Mouse (Mus musculus): ENCODE data around the gene Iqcd. TPM values are rescaled to one million over a fixed set of nuclear protein-coding genes. Genes with fewer than 3 reads are reported as not detected.

Gene Iqcd
- polyA plus RNA-seq, 1 experiment from 2014 or later, result 1.1 TPM

GRCm38 (mm10) chr5:120652915-120653701 lies 64.3 kb downstream of the Iqcd start:
- no peaks in the 10 kb centered on the region for H3K9me3 ChIP-seq (replicated peaks; ENCODE audit: low read length)
- DNase-seq (ENCODE audit: low spot score) (no peak), ATAC-seq (replicated peaks; ENCODE audit: low FRiP score, low read depth) (no peak)
- TF ChIP-seq CTCF (IDR thresholded peaks at IDR 0.05; ENCODE audit: low read depth), result no peak
- no peak overlapping the region for H3K4me2 ChIP-seq (ENCODE audit: low read length)
- no peak overlapping the region for H3K4me3 ChIP-seq (replicated peaks; ENCODE audit: low read depth, low read length)
- 76% methylated on average over 27 of the region's 28 CpGs for WGBS
- H3K27ac ChIP-seq, result no peak overlapping the region
- no peak overlapping the region for H3K9ac ChIP-seq (ENCODE audit: low read depth, low read length)
- H3K36me3 ChIP-seq (ENCODE audit: insufficient read depth, low read length), result no peaks in the 10 kb centered on the region
- H3K27me3 ChIP-seq (ENCODE audit: insufficient read depth, low read length), result peaks cover 11% of the 10 kb centered on the region
- H3K4me1 ChIP-seq (replicated peaks; ENCODE audit: insufficient read depth, low read length), result peaks cover 6% of the 10 kb centered on the region

GRCm38 (mm10) chr5:120653873-120654272 lies 65.1 kb downstream of the Iqcd start:
- no peaks in the 10 kb centered on the region for H3K9me3 ChIP-seq (replicated peaks; ENCODE audit: low read length)
- no peaks in the 10 kb centered on the region for H3K36me3 ChIP-seq (ENCODE audit: insufficient read depth, low read length)
- ATAC-seq (replicated peaks; ENCODE audit: low FRiP score, low read depth) (no peak), DNase-seq (ENCODE audit: low spot score) (no peak)
- H3K4me3 ChIP-seq (replicated peaks; ENCODE audit: low read depth, low read length), result no peak overlapping the region
- H3K4me2 ChIP-seq (ENCODE audit: low read length), result no peak overlapping the region
- no peak overlapping the region for H3K9ac ChIP-seq (ENCODE audit: low read depth, low read length)
- no peak overlapping the region for H3K27ac ChIP-seq
- peaks cover 1% of the 10 kb centered on the region for H3K4me1 ChIP-seq (replicated peaks; ENCODE audit: insufficient read depth, low read length)
- 87% methylated on average over 2 of the region's 2 CpGs for WGBS
- peaks cover 11% of the 10 kb centered on the region for H3K27me3 ChIP-seq (ENCODE audit: insufficient read depth, low read length)
- TF ChIP-seq CTCF (IDR thresholded peaks at IDR 0.05; ENCODE audit: low read depth), result no peak

GRCm38 (mm10) chr5:120656281-120656751 lies 67.5 kb downstream of the Iqcd start:
- DNase-seq (ENCODE audit: low spot score) (no peak), ATAC-seq (replicated peaks; ENCODE audit: low FRiP score, low read depth) (no peak)
- H3K4me2 ChIP-seq (ENCODE audit: low read length), result no peak overlapping the region
- H3K36me3 ChIP-seq (ENCODE audit: insufficient read depth, low read length), result no peaks in the 10 kb centered on the region
- no peak for TF ChIP-seq CTCF (IDR thresholded peaks at IDR 0.05; ENCODE audit: low read depth)
- no peaks in the 10 kb centered on the region for H3K27me3 ChIP-seq (ENCODE audit: insufficient read depth, low read length)
- no peak overlapping the region for H3K4me3 ChIP-seq (replicated peaks; ENCODE audit: low read depth, low read length)
- H3K9me3 ChIP-seq (replicated peaks; ENCODE audit: low read length), result no peaks in the 10 kb centered on the region
- no peaks in the 10 kb centered on the region for H3K4me1 ChIP-seq (replicated peaks; ENCODE audit: insufficient read depth, low read length)
- no peak overlapping the region for H3K9ac ChIP-seq (ENCODE audit: low read depth, low read length)
- H3K27ac ChIP-seq, result no peak overlapping the region
- WGBS, result 86% methylated on average over 12 of the region's 12 CpGs

Other genes starting within 250 kb of the Iqcd start
- not detected in 2 replicates for gene Lhx5, start 157.3 kb upstream of the Iqcd start, polyA plus RNA-seq (2015; fragmentation: Nextera tagmentation; extraction: Ambion mirVana)
- gene Sdsl, start 116.2 kb upstream of the Iqcd start, polyA plus RNA-seq (2015; fragmentation: Nextera tagmentation; extraction: Ambion mirVana), result 12.0 and 13.3 TPM in 2 replicates
- gene Sds, start 112.5 kb upstream of the Iqcd start, polyA plus RNA-seq (2015; fragmentation: Nextera tagmentation; extraction: Ambion mirVana), result not detected in 2 replicates
- gene Plbd2, start 85.4 kb upstream of the Iqcd start, polyA plus RNA-seq (2015; fragmentation: Nextera tagmentation; extraction: Ambion mirVana), result 73.7 and 78.2 TPM in 2 replicates
- gene Slc8b1, start 77.8 kb upstream of the Iqcd start, polyA plus RNA-seq (2015; fragmentation: Nextera tagmentation; extraction: Ambion mirVana), result 9.5 and 9.8 TPM in 2 replicates
- 34.6 and 35.4 TPM in 2 replicates for gene Tpcn1, start 343 bp upstream of the Iqcd start, polyA plus RNA-seq (2015; fragmentation: Nextera tagmentation; extraction: Ambion mirVana)
- gene Rita1, start 23.6 kb downstream of the Iqcd start, polyA plus RNA-seq (2015; fragmentation: Nextera tagmentation; extraction: Ambion mirVana), result 14.3 and 16.3 TPM in 2 replicates
- gene Ddx54, start 23.7 kb downstream of the Iqcd start, polyA plus RNA-seq (2015; fragmentation: Nextera tagmentation; extraction: Ambion mirVana), result 34.8 and 38.6 TPM in 2 replicates
- not detected in 2 replicates for gene Cfap73, start 45.2 kb downstream of the Iqcd start, polyA plus RNA-seq (2015; fragmentation: Nextera tagmentation; extraction: Ambion mirVana)
- gene Rasal1, start 59.8 kb downstream of the Iqcd start, polyA plus RNA-seq (2015; fragmentation: Nextera tagmentation; extraction: Ambion mirVana), result 0.36 and 0.39 TPM in 2 replicates
- gene Dtx1, start 122.9 kb downstream of the Iqcd start, polyA plus RNA-seq (2015; fragmentation: Nextera tagmentation; extraction: Ambion mirVana), result 3.6 and 5.5 TPM in 2 replicates
- 0.64 and 0.87 TPM in 2 replicates for gene Oas2, start 160.8 kb downstream of the Iqcd start, polyA plus RNA-seq (2015; fragmentation: Nextera tagmentation; extraction: Ambion mirVana)
- gene Oas3, start 188.6 kb downstream of the Iqcd start, polyA plus RNA-seq (2015; fragmentation: Nextera tagmentation; extraction: Ambion mirVana), result 0.13 and 0.21 TPM in 2 replicates
- gene Oas1e, start 206.5 kb downstream of the Iqcd start, polyA plus RNA-seq (2015; fragmentation: Nextera tagmentation; extraction: Ambion mirVana), result not detected in 2 replicates
- 1.1 and 1.2 TPM in 2 replicates for gene Oas1c, start 223.5 kb downstream of the Iqcd start, polyA plus RNA-seq (2015; fragmentation: Nextera tagmentation; extraction: Ambion mirVana)